Mouse (Mus musculus) hindbrain, embryonic 14.5 days (tissue): Measurements from ENCODE around the gene Zfp462. TPM values are rescaled to one million over a fixed set of nuclear protein-coding genes. Genes with fewer than 3 reads are reported as not detected.
"Not testable (repeated sequence)": the region's sequence is repeated elsewhere in the genome, so short reads cannot be mapped to it uniquely, and the experiment has no call there.

Experiments used
- ATAC-seq: fragments of 200-750 bp; cut with Nextera tagmentation; 2 replicates; pipeline ENCODE4 v1.8.0; 2017; ENCODE audit warnings: moderate number of reproducible peaks, mild to moderate bottlenecking, moderate TSS enrichment, moderate library complexity; ENCODE audit not compliant: low FRiP score
- DNase-seq: peaks from one replicate; pipeline ENCODE4 v3.0.0-alpha.2; 2015; ENCODE audit warnings: low spot score
- H3K27ac ChIP-seq: fragments of 300-500 bp; sonication (generic); 2 replicates; pipeline ENCODE4 v1.5.1; 2014; ENCODE audit warnings: mild to moderate bottlenecking, moderate library complexity
- H3K27me3 ChIP-seq: fragments of 300-500 bp; sonication (generic); 2 replicates; pipeline ENCODE4 v1.6.1; 2014; ENCODE audit warnings: mild to moderate bottlenecking, low read length, mixed read lengths; ENCODE audit not compliant: control insufficient read depth, insufficient read depth
- H3K36me3 ChIP-seq: fragments of 300-500 bp; sonication (generic); replicated peaks from 2 replicates; pipeline ENCODE4 v1.6.1; 2014; ENCODE audit not compliant: control insufficient read depth, insufficient read depth
- H3K4me1 ChIP-seq: fragments of 300-500 bp; sonication (generic); replicated peaks from 2 replicates; pipeline ENCODE4 v1.6.1; 2014; ENCODE audit warnings: antibody characterized with exemption, low read length, mixed read lengths; ENCODE audit not compliant: control insufficient read depth, insufficient read depth
- H3K4me2 ChIP-seq: fragments of 300-500 bp; sonication (generic); replicated peaks from 2 replicates; pipeline ENCODE4 v1.6.1; 2014; ENCODE audit warnings: mild to moderate bottlenecking, moderate library complexity
- H3K4me3 ChIP-seq: fragments of 300-500 bp; sonication (generic); replicated peaks from 2 replicates; pipeline ENCODE4 v1.5.1; 2014; ENCODE audit warnings: mild to moderate bottlenecking, low read length
- H3K9ac ChIP-seq: fragments of 300-500 bp; sonication (generic); 2 replicates; pipeline ENCODE4 v1.6.1; 2014
- H3K9me3 ChIP-seq: fragments of 300-500 bp; sonication (generic); 2 replicates; pipeline ENCODE4 v1.6.1; 2016; ENCODE audit warnings: low read length; ENCODE audit not compliant: control insufficient read depth
- WGBS: fragments of 180-500 bp; shearing (Covaris S2); extraction: QIAGEN DNeasy Blood & Tissue Kit; methylation state at CpG from one replicate; pipeline ENCODE4 v1.1.7; 2014; 5-methylcytosine and 5-hydroxymethylcytosine counted together
- polyA plus RNA-seq: library from polyadenylated mRNA; unstranded; fragments of >200 nt; fragmentation: Nextera tagmentation; extraction: Ambion mirVana; gene quantifications from 2 replicates; pipeline ENCODE4 v1.2.1, GENCODE M21; 2014

Zfp462 gene
- polyA plus RNA-seq, 1 experiment from 2014 or later, result 13.8 TPM

GRCm38 (mm10) chr4:54927321-54928062 lies 17.4 kb upstream of the Zfp462 start:
- H3K4me3 ChIP-seq, H3K4me1 ChIP-seq, DNase-seq, ATAC-seq, H3K9ac ChIP-seq, H3K4me2 ChIP-seq, H3K27ac ChIP-seq, H3K27me3 ChIP-seq, H3K36me3 ChIP-seq, H3K9me3 ChIP-seq: not testable (repeated sequence)
- WGBS, result 81% methylated on average over 8 of the region's 8 CpGs

GRCm38 (mm10) chr4:54929686-54930085 lies 15.2 kb upstream of the Zfp462 start:
- no peak overlapping the region for H3K9ac ChIP-seq
- no peaks in the 10 kb centered on the region for H3K36me3 ChIP-seq
- no peak overlapping the region for H3K27ac ChIP-seq
- no peak for DNase-seq
- H3K9me3 ChIP-seq, result no peaks in the 10 kb centered on the region
- H3K4me3 ChIP-seq, result no peak overlapping the region
- no peak overlapping the region for H3K4me2 ChIP-seq
- no peak for ATAC-seq
- no peaks in the 10 kb centered on the region for H3K27me3 ChIP-seq
- no peaks in the 10 kb centered on the region for H3K4me1 ChIP-seq
- 77% methylated on average over 2 of the region's 2 CpGs for WGBS

GRCm38 (mm10) chr4:54932668-54933067 lies 12.2 kb upstream of the Zfp462 start:
- H3K9ac ChIP-seq, result no peak overlapping the region

GRCm38 (mm10) chr4:54937161-54937560 lies 7.7 kb upstream of the Zfp462 start:
- no peak overlapping the region for H3K9ac ChIP-seq
- no peak overlapping the region for H3K4me3 ChIP-seq
- H3K36me3 ChIP-seq, result no peaks in the 10 kb centered on the region
- WGBS, result 90% methylated on average over 1 of the region's 1 CpGs
- no peaks in the 10 kb centered on the region for H3K4me1 ChIP-seq
- H3K9me3 ChIP-seq, result no peaks in the 10 kb centered on the region
- H3K4me2 ChIP-seq, result no peak overlapping the region
- no peak overlapping the region for H3K27ac ChIP-seq
- DNase-seq (no peak), ATAC-seq (no peak)
- no peaks in the 10 kb centered on the region for H3K27me3 ChIP-seq

More at GRCm38 (mm10) chr4:54932668-54933067, 12.2 kb upstream of the Zfp462 start:
- Histone ChIP-seq H3K4me2 (no peak overlapping the region), H3K27ac (no peak overlapping the region), H3K36me3 (no peaks in the 10 kb centered on the region), H3K4me3 (no peak overlapping the region), H3K4me1 (no peaks in the 10 kb centered on the region), H3K9me3 (no peaks in the 10 kb centered on the region), H3K27me3 (no peaks in the 10 kb centered on the region)
- no peak for ATAC-seq
- WGBS, result 49% methylated on average over 2 of the region's 2 CpGs
- no peak for DNase-seq

GRCm38 (mm10) chr4:54945603-54946445 lies 976 bp downstream of the Zfp462 start:
- peak; percentile 36; the same call in 1 of the 2 replicates for ATAC-seq
- H3K27me3 ChIP-seq, result no peaks in the 10 kb centered on the region
- H3K4me2 ChIP-seq, result peak overlapping the region; percentile 95
- peaks cover 18% of the 10 kb centered on the region for H3K4me1 ChIP-seq
- peak overlapping the region; percentile 100 for H3K27ac ChIP-seq
- peak overlapping the region; percentile 97 for H3K9ac ChIP-seq
- H3K36me3 ChIP-seq, result no peaks in the 10 kb centered on the region
- H3K9me3 ChIP-seq, result no peaks in the 10 kb centered on the region
- DNase-seq, result peak; percentile 73
- H3K4me3 ChIP-seq, result peak overlapping the region; percentile 92
- WGBS, result 0% methylated on average over 36 of the region's 36 CpGs

GRCm38 (mm10) chr4:54946662-54947055 lies 1.8 kb downstream of the Zfp462 start:
- WGBS, result under 1% methylated on average over 10 of the region's 10 CpGs
- no peak for ATAC-seq
- H3K36me3 ChIP-seq, result no peaks in the 10 kb centered on the region

GRCm38 (mm10) chr4:54947056-54947990 lies 2.5 kb downstream of the Zfp462 start:
- H3K27me3 ChIP-seq, result no peaks in the 10 kb centered on the region
- H3K9ac ChIP-seq, result peak overlapping the region; percentile 97
- 0% methylated on average over 31 of the region's 35 CpGs for WGBS
- no peaks in the 10 kb centered on the region for H3K9me3 ChIP-seq
- H3K4me3 ChIP-seq, result peak overlapping the region; percentile 92
- ATAC-seq (peak; percentile 46), DNase-seq (peak; percentile 73)
- H3K4me2 ChIP-seq, result peak overlapping the region; percentile 95
- peaks cover 27% of the 10 kb centered on the region for H3K4me1 ChIP-seq
- no peaks in the 10 kb centered on the region for H3K36me3 ChIP-seq
- H3K27ac ChIP-seq, result peak overlapping the region; percentile 100

More at GRCm38 (mm10) chr4:54946662-54947055, 1.8 kb downstream of the Zfp462 start:
- H3K27me3 ChIP-seq, result no peaks in the 10 kb centered on the region
- peak overlapping the region; percentile 100 for H3K27ac ChIP-seq
- H3K4me3 ChIP-seq, result peak overlapping the region; percentile 92
- no peak for DNase-seq
- H3K9me3 ChIP-seq, result no peaks in the 10 kb centered on the region
- peak overlapping the region; percentile 95 for H3K4me2 ChIP-seq
- peak overlapping the region; percentile 97 for H3K9ac ChIP-seq
- H3K4me1 ChIP-seq, result peaks cover 24% of the 10 kb centered on the region

- Histone ChIP-seq H3K4me1 (peaks cover 35% of the 10 kb centered on the region), H3K27me3 (no peaks in the 10 kb centered on the region), H3K36me3 (no peaks in the 10 kb centered on the region), H3K27ac (peak overlapping the region; percentile 100), H3K9me3 (no peaks in the 10 kb centered on the region), H3K4me3 (peak overlapping the region; percentile 92), H3K9ac (peak overlapping the region; percentile 97), H3K4me2 (peak overlapping the region; percentile 95)
- under 1% methylated on average over 24 of the region's 25 CpGs for WGBS
- ATAC-seq (peak; percentile 32), DNase-seq (peak; percentile 57)
These were observed 3.3 kb downstream of the Zfp462 start for GRCm38 (mm10) chr4:54947991-54948615.
